Mouse (Mus musculus) ZHBTc4 (cell line): ENCODE measurements around the gene Elavl1.
"Not testable (repeated sequence)": the region's sequence is repeated elsewhere in the genome, so short reads cannot be mapped to it uniquely, and the experiment has no call there.

ENCODE experiments used
- DNase-seq: peaks from one replicate; pipeline ENCODE4 v3.0.0-alpha.2; 2011; ENCODE audit warnings: low read depth, low spot score

The Elavl1 gene

DNA sequence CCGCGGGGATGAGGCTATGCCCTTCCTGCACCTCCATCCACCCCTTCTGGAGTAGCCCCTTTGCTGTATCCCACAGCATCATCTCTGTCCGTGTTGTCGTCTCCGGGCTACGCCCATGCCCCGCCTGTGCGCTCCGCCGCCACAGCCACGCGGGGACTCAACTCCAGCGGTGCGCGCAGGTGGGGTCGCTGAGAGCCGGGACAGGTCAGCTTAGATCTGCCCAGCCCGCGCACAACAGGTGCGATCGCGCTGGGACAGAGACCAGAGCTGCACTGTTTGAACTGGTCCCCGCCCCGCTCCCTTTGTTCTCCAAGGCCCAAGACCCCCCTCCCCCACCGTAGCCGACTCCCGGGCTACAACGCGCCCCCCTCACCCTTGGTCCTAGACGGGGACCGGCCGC, 66.5 kb downstream of the Elavl1 start:
- no peak for DNase-seq

DNA sequence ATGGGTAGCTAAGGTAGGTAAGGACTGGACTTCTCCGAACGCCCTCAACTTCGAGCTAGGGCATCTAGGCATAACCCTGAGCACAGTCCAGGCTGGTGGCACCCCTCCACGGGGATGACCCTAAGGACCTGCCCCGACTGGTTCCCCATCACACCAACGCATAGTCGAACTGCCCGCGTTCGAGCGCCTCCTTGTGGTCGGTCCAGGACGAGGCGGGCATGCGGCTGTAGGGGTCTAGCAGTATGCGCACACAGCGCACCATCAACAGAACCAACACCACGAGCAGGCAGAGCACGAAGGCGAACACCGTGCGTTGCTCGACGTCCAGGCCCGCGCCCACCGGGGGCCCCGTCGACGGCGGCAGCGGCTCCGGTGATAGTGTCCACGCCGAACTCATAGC, 67.0 kb downstream of the Elavl1 start:
- peak; percentile 91 for DNase-seq

DNA sequence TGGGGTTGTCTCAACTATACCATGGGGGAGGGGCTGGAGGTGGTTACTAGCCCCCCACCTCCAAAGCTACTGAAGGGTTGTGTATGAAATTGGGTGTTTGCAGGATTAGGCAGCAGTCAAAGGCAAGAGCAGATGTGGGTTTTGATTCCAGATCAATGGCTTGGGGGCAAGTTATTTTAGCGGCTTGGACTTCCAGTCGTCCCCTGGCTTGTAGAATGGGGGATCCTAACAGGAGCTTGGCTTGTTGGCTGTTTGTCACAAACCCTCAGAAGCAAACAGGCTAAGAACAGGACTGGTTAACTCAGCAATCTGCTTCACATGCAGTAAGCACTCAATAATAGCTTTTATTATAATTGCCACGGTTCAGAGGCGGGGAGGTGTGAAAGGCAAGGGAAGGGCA, 67.9 kb downstream of the Elavl1 start:
- no peak for DNase-seq

GRCm38 (mm10) chr8:4256911-4257310, 68.3 kb downstream of the Elavl1 start:
- DNase-seq = no peak

DNA sequence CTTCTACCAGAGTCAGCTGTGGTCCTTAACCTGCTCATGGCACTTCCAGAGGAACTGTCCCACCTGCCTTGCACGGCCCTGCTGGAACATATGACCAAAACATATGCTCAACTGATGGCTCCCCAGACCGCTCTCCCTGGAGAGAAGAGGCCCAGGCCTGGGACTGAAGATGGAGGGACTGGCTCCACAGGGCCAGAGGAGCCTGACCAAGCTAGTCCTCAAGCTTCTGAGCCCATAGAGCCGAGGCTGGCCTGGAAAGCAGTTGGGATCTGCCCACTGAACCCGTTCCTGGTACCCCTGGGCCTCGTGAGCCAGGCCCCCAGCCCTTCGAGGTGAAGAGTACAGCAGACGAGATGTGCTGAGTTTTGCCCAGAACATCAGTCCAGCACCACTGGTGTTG, 69.7 kb downstream of the Elavl1 start:
- DNase-seq = not testable (repeated sequence)

DNA sequence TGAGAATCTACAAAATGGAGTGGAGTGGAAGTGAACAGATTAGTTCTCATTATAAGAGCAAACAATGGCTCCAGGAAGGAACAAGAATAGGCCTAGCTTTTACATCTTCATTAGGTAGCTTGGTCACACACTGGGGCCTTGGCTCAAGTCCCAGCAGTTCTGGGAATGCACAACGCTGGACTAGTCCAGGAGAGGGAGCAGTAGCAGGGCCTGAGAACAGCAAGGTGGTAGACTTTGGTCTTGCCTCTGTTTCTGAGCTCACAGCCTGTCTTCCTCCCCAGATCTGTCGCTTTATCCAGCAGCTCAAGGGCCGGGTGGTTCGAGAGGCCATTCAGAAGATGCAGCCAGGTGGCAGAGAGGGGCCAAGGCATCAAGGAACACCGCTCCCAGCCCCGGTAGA, 71.2 kb downstream of the Elavl1 start:
- DNase-seq = peak; percentile 55

- DNase-seq = peak; percentile 97
Observed at GRCm38 (mm10) chr8:4252934-4253841, 72.0 kb downstream of the Elavl1 start, which contains the start of gene Snapc2. Snapc2 (plus strand) TSS chr8:4253080.

GRCm38 (mm10) chr8:4252116-4252760, 73.0 kb downstream of the Elavl1 start:
- no peak for DNase-seq

- DNase-seq = peak; percentile 82
Observed at GRCm38 (mm10) chr8:4250306-4250970, 74.8 kb downstream of the Elavl1 start.

DNA sequence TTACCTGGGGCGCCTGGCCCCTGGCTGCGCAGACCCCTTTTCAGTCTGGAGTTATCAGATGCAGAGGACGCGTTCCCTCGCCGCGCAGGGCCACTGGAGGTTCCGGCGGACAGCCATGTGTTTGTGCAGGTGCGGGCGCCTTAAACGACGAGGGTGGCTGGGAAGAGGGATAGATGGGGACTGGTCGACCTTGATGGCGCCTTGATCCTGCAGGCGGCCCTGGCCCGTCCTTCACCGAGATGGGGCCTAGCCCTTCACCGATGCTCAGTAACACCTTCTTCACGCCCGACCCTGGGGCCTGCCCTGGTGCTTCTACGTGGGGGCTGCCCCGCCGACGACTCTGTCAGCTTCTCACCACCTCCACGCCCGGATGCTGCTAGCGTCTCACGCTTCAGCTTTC, 76.0 kb downstream of the Elavl1 start:
- peak; percentile 82 for DNase-seq

DNA sequence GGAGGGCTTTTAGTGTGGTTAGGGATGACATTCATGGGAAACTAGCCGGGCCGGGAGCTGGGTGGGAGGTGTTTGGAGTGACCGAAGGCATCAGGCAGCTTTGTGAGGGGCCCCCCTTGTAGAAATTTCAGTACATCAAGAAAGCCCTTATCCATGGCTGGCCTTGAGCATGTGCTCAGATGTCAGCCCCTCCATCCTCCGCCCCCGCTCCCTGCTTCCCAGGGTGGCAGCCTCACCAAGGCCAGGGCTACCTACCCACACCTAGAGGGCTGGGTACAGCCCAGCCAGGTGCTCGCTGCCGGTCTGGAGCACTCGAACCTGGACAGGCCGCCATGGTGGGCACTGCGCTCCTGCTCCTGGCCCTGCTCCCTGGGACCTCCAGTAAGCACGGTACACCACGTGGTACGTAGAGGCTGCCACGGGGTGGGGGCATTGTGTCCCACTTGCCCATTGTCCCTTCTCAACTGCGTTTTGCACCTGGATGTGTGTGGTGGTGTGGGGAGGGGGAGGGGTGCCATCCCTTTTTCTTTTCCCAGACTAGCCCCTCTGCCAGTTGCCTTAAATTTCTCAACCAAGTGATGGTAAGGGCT, 77.2 kb downstream of the Elavl1 start, which contains the start of gene Tgfbr3l:
Gene Tgfbr3l, plus strand, starts transcription at position 264 of the 590 bp plus-strand sequence.
- no peak for DNase-seq

GRCm38 (mm10) chr8:4247241-4247640, 78.0 kb downstream of the Elavl1 start:
- no peak for DNase-seq

DNA sequence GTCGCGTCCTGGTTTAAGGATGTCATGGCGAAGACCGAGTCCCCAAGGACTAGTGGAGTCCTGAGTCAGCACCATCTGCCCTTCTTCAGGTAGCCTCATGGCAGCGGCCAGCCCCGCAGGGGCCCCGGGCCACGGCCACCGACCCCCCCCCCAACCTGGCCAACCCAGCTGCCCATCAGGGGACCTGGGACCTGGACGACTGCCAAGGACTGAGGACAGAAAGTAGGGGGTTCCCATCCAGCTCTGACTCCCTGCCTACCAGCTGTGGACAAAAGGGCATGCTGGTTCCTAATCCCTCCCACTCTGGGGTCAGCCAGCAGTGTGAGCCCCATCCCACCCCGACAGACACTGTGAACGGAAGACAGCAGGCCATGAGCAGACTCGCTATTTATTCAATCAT, 79.5 kb downstream of the Elavl1 start:
- DNase-seq = no peak

GRCm38 (mm10) chr8:4245061-4245460, 80.2 kb downstream of the Elavl1 start:
- no peak for DNase-seq

DNA sequence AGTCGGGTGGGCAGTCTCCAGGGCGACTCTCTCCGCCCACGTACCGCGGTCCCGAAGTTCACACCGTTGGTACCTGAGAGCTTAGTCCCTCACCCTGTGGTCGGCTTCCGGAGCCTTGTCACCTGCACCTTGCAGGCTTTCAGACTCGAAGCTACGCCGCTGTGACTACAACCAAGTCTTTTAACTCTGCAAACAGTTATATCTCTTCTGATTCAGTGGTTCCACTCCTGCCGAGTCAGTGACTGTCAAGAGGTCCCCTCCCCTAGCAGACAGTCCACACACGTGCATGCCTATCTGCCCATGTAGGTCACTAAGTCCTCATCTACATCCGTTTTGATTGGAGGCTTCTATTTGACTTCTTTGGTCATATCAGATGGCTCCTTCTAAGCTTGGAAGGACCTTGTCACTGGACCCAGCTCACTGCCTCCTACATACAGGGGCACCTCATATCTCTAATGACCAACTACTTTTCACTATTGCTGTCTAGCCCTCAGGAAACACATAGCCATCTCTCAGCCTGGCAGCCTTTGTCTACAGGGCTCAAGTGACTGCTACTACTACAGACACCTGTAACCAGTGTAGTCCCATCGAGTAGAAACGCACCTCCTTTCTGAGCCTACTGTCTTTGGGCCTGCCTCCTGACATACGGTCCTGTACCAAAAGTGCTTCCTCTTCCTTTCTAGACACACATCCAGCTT, 85.9 kb downstream of the Elavl1 start:
- DNase-seq = no peak

GRCm38 (mm10) chr8:4238434-4239192, 86.6 kb downstream of the Elavl1 start, which contains the start of the genes Map2k7 and Gm49320:
Map2k7 (plus strand) TSS chr8:4238740.
Gm49320 (plus strand) TSS chr8:4238865.
- peak; percentile 100 for DNase-seq

DNA sequence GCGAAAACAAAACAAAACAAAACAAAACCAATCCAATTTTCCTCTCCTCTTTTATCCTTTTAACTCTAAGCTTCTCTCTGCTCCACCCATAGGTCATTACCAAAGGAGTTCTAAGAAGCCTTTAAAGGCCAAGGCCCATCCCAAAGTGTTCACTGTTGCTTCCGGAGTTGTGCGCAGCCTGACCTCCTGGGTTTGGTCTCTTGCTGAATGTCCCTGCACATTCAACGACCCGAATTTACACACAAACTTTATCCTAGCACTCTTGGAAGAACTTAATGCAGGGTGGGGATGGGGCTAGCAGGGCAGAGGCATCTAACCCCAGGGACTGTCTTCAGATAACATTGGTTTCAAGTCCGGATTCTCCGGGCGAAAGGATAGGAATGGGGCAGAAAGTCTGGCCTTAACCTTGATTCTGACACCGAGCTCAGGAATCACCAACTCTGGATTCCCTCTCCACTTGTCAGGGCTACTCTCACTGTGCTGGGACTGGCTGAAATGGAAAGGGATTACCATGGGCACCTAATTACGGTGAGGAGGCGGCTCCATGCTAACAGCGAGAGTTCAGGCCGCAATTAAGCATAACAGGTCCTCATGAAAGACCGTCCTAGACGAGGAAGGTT, 87.3 kb downstream of the Elavl1 start:
- peak; percentile 55 for DNase-seq
